Mouse (Mus musculus): ENCODE measurements around the gene Kank4.

The Kank4 gene

GRCm38 (mm10) chr4:98710891-98711290, 106.4 kb downstream of the Kank4 start:
- DNase-seq (ENCODE audit: low spot score), result no peak
